Mouse (Mus musculus): ENCODE results near the gene Rnf141.

DNA sequence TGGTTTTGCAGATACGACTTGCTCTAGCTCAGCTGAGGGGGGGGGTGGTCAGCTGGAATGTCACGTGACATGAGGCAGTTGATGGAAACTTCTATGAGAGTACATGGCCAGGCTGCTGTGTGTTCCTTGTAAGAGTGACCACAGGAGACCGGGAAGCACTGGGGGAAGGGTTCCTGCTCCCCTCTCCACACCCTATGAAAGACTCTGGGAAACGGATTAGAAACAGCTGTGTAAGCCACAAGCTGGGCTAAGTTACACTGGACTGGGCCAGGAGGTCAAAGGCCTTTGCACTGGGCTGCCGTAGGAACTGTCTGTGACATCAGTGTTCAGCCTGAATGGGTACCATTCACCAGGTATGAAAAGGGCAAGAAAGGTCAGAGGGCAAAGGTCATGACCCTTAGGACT lies 90.3 kb downstream of the Rnf141 start:
- TF ChIP-seq CTCF (IDR thresholded peaks at IDR 0.05) (no peak), EP300 (IDR thresholded peaks at IDR 0.05) (no peak)
